Mouse (Mus musculus) small intestine, adult 2 months (tissue): ENCODE measurements around the gene Tex48. TPM values are rescaled to one million over a fixed set of nuclear protein-coding genes. Genes with fewer than 3 reads are reported as not detected.

Experiments used
- H3K27ac ChIP-seq: fragments of 200-500 bp; 2 replicates; pipeline ENCODE4 v1.5.1; 2012; ENCODE audit warnings: low read depth, low read length, control low read depth, inconsistent platforms; ENCODE audit not compliant: insufficient read depth
- H3K27me3 ChIP-seq: fragments of 200-500 bp; 2 replicates; pipeline ENCODE4 v1.6.1; 2012; ENCODE audit warnings: mild to moderate bottlenecking, moderate library complexity, low read length, inconsistent platforms; ENCODE audit not compliant: control insufficient read depth, insufficient read depth
- H3K36me3 ChIP-seq: fragments of 200-500 bp; 2 replicates; pipeline ENCODE4 v1.6.1; 2012; ENCODE audit warnings: mild to moderate bottlenecking, low read length, control low read depth, inconsistent platforms; ENCODE audit not compliant: control insufficient read depth, insufficient read depth
- H3K4me1 ChIP-seq: fragments of 200-500 bp; 2 replicates; pipeline ENCODE4 v1.6.1; 2012; ENCODE audit warnings: low read length, inconsistent platforms, mixed read lengths; ENCODE audit not compliant: control insufficient read depth, insufficient read depth, insufficient read length
- H3K4me3 ChIP-seq: fragments of 200-500 bp; 2 replicates; pipeline ENCODE4 v1.5.1; 2012; ENCODE audit warnings: low read depth, mild to moderate bottlenecking, control low read depth, inconsistent platforms, low read length, moderate library complexity
- CTCF ChIP-seq: fragments of 200-500 bp; IDR thresholded peaks from 2 replicates; pipeline ENCODE4 v1.5.1; 2012; ENCODE audit warnings: low read depth, mild to moderate bottlenecking, control low read depth, inconsistent platforms, low read length, moderate library complexity, mixed read lengths; ENCODE audit not compliant: insufficient replicate concordance, insufficient read length; ENCODE audit errors: extremely low read depth
- POLR2A ChIP-seq: fragments of 200-500 bp; IDR thresholded peaks from 2 replicates; pipeline ENCODE4 v1.6.1; 2012; ENCODE audit warnings: low read depth, mild to moderate bottlenecking, control low read depth, inconsistent platforms, low read length, moderate library complexity
- WGBS: fragments of 180-500 bp; shearing (Covaris S2); methylation state at CpG from one replicate; pipeline ENCODE4 v1.1.7; 2018; 5-methylcytosine and 5-hydroxymethylcytosine counted together
- polyA plus RNA-seq: library from polyadenylated mRNA; depleted of rRNA; stranded (reverse); fragments of >200 nt; gene quantifications from 2 replicates; pipeline ENCODE4 v1.2.3, GENCODE M21; 2012; rRNA removed

The Tex48 gene
- polyA plus RNA-seq, 1 experiment: not detected

DNA sequence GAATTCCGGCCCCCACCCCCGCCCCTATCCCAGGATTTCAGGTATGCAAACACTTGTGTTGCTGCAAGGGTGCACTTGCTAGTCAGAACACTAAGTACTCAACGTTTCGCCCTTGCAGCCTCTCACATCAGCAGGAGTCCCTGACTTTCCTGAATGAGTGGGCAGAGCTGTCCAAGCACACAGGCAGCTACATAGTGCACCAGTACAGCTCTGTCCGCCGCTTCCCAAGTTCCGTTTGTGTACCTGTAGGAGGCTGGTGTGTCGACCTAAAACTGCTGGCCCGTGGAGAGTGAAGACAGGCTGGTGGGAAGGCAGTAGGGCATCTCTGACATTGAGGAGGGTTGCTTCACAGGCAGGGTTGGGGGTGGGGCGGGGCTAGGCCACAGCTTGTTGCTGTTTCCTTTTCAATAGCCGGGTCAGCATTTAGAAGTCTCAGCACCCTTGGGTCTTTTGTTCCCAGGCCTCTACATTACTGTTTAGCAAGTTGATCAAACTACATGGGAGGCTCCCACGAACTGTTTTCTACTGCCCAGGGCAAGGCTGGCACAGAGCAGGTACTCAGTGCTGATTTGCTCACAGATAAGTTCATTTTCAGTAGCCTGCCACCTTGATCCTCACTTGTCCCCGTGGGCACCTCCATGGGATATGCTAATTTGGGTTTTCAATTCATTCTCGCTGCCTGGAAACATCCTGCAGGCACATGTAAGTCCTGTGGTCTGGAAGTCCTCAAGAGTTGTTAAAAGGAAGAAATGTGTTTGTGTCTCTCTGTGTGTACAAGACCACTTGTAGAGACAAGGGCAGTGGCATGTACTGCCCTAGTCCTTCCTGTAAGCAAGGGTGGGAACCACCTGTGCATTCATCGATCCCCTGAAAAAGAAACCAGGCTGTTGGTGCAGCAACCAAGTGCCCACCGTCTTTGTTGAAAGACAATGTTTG lies 64.8 kb downstream of the Tex48 start:
- no peak overlapping the region for H3K4me3 ChIP-seq
- WGBS: 54% methylated on average over 16 of the region's 16 CpGs

More for the DNA sequence above, 64.8 kb downstream of the Tex48 start:
- peaks cover 42% of the 10 kb centered on the region for H3K4me1 ChIP-seq
- TF ChIP-seq POLR2A (no peak), CTCF (no peak)
- H3K36me3 ChIP-seq: peaks cover 9% of the 10 kb centered on the region
- no peaks in the 10 kb centered on the region for H3K27me3 ChIP-seq
- H3K27ac ChIP-seq: peak overlapping the region; percentile 26; the same call in 1 of the 2 replicates

Other genes with a start within 250 kb of the Tex48 start
- 8.1 and 11.5 TPM in 2 replicates for gene Akna, start 219.1 kb downstream of the Tex48 start, polyA plus RNA-seq
- 14.0 and 20.2 TPM in 2 replicates for gene Whrn, start 126.4 kb downstream of the Tex48 start, polyA plus RNA-seq
- 9.7 and 19.5 TPM in 2 replicates for gene Atp6v1g1, start 77.7 kb downstream of the Tex48 start, polyA plus RNA-seq
- 6.7 and 10.8 TPM in 2 replicates for gene Tmem268, start 63.6 kb downstream of the Tex48 start, polyA plus RNA-seq
- gene Gm11213, start 17.2 kb downstream of the Tex48 start, polyA plus RNA-seq: not detected in 2 replicates
- gene Gm11214, start 41.0 kb upstream of the Tex48 start, polyA plus RNA-seq: not detected in 2 replicates
- gene Tnfsf15, start 122.7 kb upstream of the Tex48 start, polyA plus RNA-seq: 0.04 and 0.25 TPM in 2 replicates
- gene Tnfsf8, start 238.9 kb upstream of the Tex48 start, polyA plus RNA-seq: 0.06 and 0.13 TPM in 2 replicates